Mouse (Mus musculus) lung, adult 2 months (tissue): Measurements from ENCODE around the gene Upf3a. TPM values are rescaled to one million over a fixed set of nuclear protein-coding genes. Genes with fewer than 3 reads are reported as not detected.
"Not testable (repeated sequence)": the region's sequence is repeated elsewhere in the genome, so short reads cannot be mapped to it uniquely, and the experiment has no call there.

ENCODE experiments used
- DNase-seq: peaks from one replicate; pipeline ENCODE4 v3.0.0; 2022
- H3K4me1 ChIP-seq: fragments of 200-500 bp; 2 replicates; pipeline ENCODE4 v1.6.1; 2011; ENCODE audit warnings: low read length; ENCODE audit not compliant: control insufficient read depth, insufficient read depth
- H3K4me3 ChIP-seq: fragments of 200-500 bp; replicated peaks from 2 replicates; pipeline ENCODE3; 2011; ENCODE audit warnings: low read depth, mild to moderate bottlenecking, control low read depth, low read length; ENCODE audit errors: extremely low read depth
- CTCF ChIP-seq: fragments of 200-500 bp; IDR thresholded peaks from 2 replicates; pipeline ENCODE4 v1.5.1; 2011; ENCODE audit warnings: mild to moderate bottlenecking, low read length, control low read depth; ENCODE audit not compliant: insufficient read depth
- POLR2A ChIP-seq: fragments of 200-500 bp; IDR thresholded peaks from 2 replicates; pipeline ENCODE4 v1.6.1; 2011; ENCODE audit warnings: low read depth, mild to moderate bottlenecking, control low read depth, low read length, borderline replicate concordance; ENCODE audit errors: extremely low read depth
- WGBS: fragments of 180-500 bp; shearing (Covaris S2); methylation state at CpG from one replicate; pipeline ENCODE4 v1.1.7; 2018; 5-methylcytosine and 5-hydroxymethylcytosine counted together
- polyA plus RNA-seq: library from polyadenylated mRNA; depleted of rRNA; stranded (reverse); fragments of >200 nt; gene quantifications from 2 replicates; pipeline ENCODE4 v1.2.3, GENCODE M21; 2012

Gene Upf3a
- polyA plus RNA-seq, 1 experiment: 9.9 TPM

- 85% methylated on average over 11 of the region's 11 CpGs for WGBS
- TF ChIP-seq CTCF (no peak), POLR2A (no peak)
These were observed 16.2 kb upstream of the Upf3a start for GRCm38 (mm10) chr8:13769206-13769605.

GRCm38 (mm10) chr8:13780536-13780935 lies 4.9 kb upstream of the Upf3a start:
- H3K4me3 ChIP-seq: no peak overlapping the region
- H3K4me1 ChIP-seq: no peaks in the 10 kb centered on the region
- DNase-seq: no peak
- TF ChIP-seq CTCF: no peak
- TF ChIP-seq POLR2A: no peak
- WGBS: 74% methylated on average over 3 of the region's 3 CpGs

More at GRCm38 (mm10) chr8:13769206-13769605, 16.2 kb upstream of the Upf3a start:
- DNase-seq: no peak
- H3K4me1 ChIP-seq: no peaks in the 10 kb centered on the region
- no peak overlapping the region for H3K4me3 ChIP-seq

GRCm38 (mm10) chr8:13785764-13786299 lies 417 bp downstream of the Upf3a start:
- under 1% methylated on average over 47 of the region's 47 CpGs for WGBS
- DNase-seq: peak; percentile 96
- peak; percentile 53 for TF ChIP-seq CTCF
- peak; percentile 43; the same call in 1 of the 2 replicates for TF ChIP-seq POLR2A
- Histone ChIP-seq H3K4me1 (peaks cover 4% of the 10 kb centered on the region; the same call in 1 of the 2 replicates), H3K4me3 (peak overlapping the region; percentile 76)

- DNase-seq: no peak
- 94% methylated on average over 8 of the region's 8 CpGs for WGBS
- H3K4me1 ChIP-seq: peaks cover 4% of the 10 kb centered on the region; the same call in 1 of the 2 replicates
- no peak for TF ChIP-seq POLR2A
- no peak for TF ChIP-seq CTCF
- no peak overlapping the region for H3K4me3 ChIP-seq
These were observed 4.2 kb downstream of the Upf3a start for GRCm38 (mm10) chr8:13789606-13790005.

GRCm38 (mm10) chr8:13793097-13793745 lies 7.8 kb downstream of the Upf3a start:
- WGBS: 93% methylated on average over 8 of the region's 8 CpGs
- TF ChIP-seq POLR2A: no peak
- no peak for TF ChIP-seq CTCF
- Histone ChIP-seq H3K4me1 (no peaks in the 10 kb centered on the region), H3K4me3 (no peak overlapping the region)
- DNase-seq: no peak

- TF ChIP-seq POLR2A (no peak), CTCF (no peak)
- no peaks in the 10 kb centered on the region for H3K4me1 ChIP-seq
- 88% methylated on average over 11 of the region's 11 CpGs for WGBS
- no peak for DNase-seq
- no peak overlapping the region for H3K4me3 ChIP-seq
These were observed 8.3 kb downstream of the Upf3a start for GRCm38 (mm10) chr8:13793746-13794101.

- no peak for DNase-seq
- TF ChIP-seq POLR2A (no peak), CTCF (no peak)
- H3K4me1 ChIP-seq: no peaks in the 10 kb centered on the region
- no peak overlapping the region for H3K4me3 ChIP-seq
- 89% methylated on average over 5 of the region's 5 CpGs for WGBS
These were observed 12.3 kb downstream of the Upf3a start for GRCm38 (mm10) chr8:13797676-13798075.

- TF ChIP-seq CTCF (no peak), POLR2A (no peak)
- no peaks in the 10 kb centered on the region for H3K4me1 ChIP-seq
- no peak overlapping the region for H3K4me3 ChIP-seq
- no peak for DNase-seq
- 90% methylated on average over 5 of the region's 5 CpGs for WGBS
These were observed 14.2 kb downstream of the Upf3a start for GRCm38 (mm10) chr8:13799566-13799965.

GRCm38 (mm10) chr8:13828598-13829172 lies 43.3 kb downstream of the Upf3a start:
- 54% methylated on average over 7 of the region's 7 CpGs for WGBS

GRCm38 (mm10) chr8:13838289-13838688 lies 52.9 kb downstream of the Upf3a start, which contains the start of gene AF366264:
Gene AF366264, minus strand, starts transcription at chr8:13838389.
- not testable (repeated sequence) for H3K4me1 ChIP-seq, DNase-seq, H3K4me3 ChIP-seq
- WGBS: 83% methylated on average over 5 of the region's 5 CpGs

More at GRCm38 (mm10) chr8:13828598-13829172, 43.3 kb downstream of the Upf3a start:
- Histone ChIP-seq H3K4me3 (no peak overlapping the region), H3K4me1 (no peaks in the 10 kb centered on the region)
- DNase-seq: no peak
- TF ChIP-seq CTCF: no peak
- TF ChIP-seq POLR2A: no peak

GRCm38 (mm10) chr8:13843286-13843685 lies 57.9 kb downstream of the Upf3a start:
- WGBS: 60% methylated on average over 1 of the region's 1 CpGs
- not testable (repeated sequence) for H3K4me1 ChIP-seq, H3K4me3 ChIP-seq, DNase-seq
